ENCODE assay signal across 20 mouse cellular contexts in genomic region chr2:49815696-49816320, GRCm38 (mm10). TPM values are rescaled to one million over a fixed set of nuclear protein-coding genes. Genes with fewer than 3 reads are reported as not detected.
DNase-seq lines count a peak whose midpoint lies in the region; ATAC-seq and TF ChIP-seq lines count a peak whose summit lies in the region.
"Had no signal": no experiment of that assay in that cellular context is flagged by ENCODE, and none has a peak within 500 bp of the region (broad histone marks: within the 10 kb centered on the region; RNA-seq: fewer than 3 reads in every experiment).

No protein-coding gene starts in this region.

- no peak for TF ChIP-seq CTCF in lung, embryonic 14.5 days (IDR thresholded peaks at IDR 0.05; ENCODE audit: low read depth)

- no peak overlapping the region for H3K4me3 ChIP-seq in lung, embryonic 14.5 days (ENCODE audit: low read depth, low read length)
- H3K4me3 ChIP-seq in intestine, embryonic 15.5 days (replicated peaks), result no peak overlapping the region
- H3K4me3 ChIP-seq in stomach, embryonic 14.5 days (ENCODE audit: low read depth, low read length), result no peak overlapping the region
- H3K4me3 ChIP-seq: embryonic facial prominence, embryonic 12.5 days; forebrain, embryonic 15.5 days; heart, embryonic 13.5 days had no signal

- no peak overlapping the region for H3K9ac ChIP-seq in lung, embryonic 14.5 days
- H3K9ac ChIP-seq in intestine, embryonic 15.5 days, result no peak overlapping the region
- H3K9ac ChIP-seq in stomach, embryonic 14.5 days (replicated peaks; ENCODE audit: low read depth, low read length), result no peak overlapping the region
- H3K9ac ChIP-seq: embryonic facial prominence, embryonic 12.5 days; forebrain, embryonic 15.5 days; heart, embryonic 13.5 days had no signal

- no peak overlapping the region for H3K4me2 ChIP-seq in lung, embryonic 14.5 days
- H3K4me2 ChIP-seq in intestine, embryonic 15.5 days (replicated peaks), result no peak overlapping the region
- H3K4me2 ChIP-seq in stomach, embryonic 14.5 days (replicated peaks; ENCODE audit: low read depth, low read length), result no peak overlapping the region
- H3K4me2 ChIP-seq: embryonic facial prominence, embryonic 12.5 days; forebrain, embryonic 15.5 days; heart, embryonic 13.5 days had no signal

- no peak overlapping the region for H3K27ac ChIP-seq in lung, embryonic 14.5 days (ENCODE audit: low read depth)
- no peak overlapping the region for H3K27ac ChIP-seq in intestine, embryonic 15.5 days
- peak overlapping the region; percentile 72; the same call in 1 of the 2 replicates for H3K27ac ChIP-seq in stomach, embryonic 14.5 days (ENCODE audit: low read length)
- H3K27ac ChIP-seq: embryonic facial prominence, embryonic 12.5 days; forebrain, embryonic 15.5 days; heart, embryonic 13.5 days had no signal

- H3K9me3 ChIP-seq in lung, embryonic 14.5 days (ENCODE audit: low read depth, low read length), result no peaks in the 10 kb centered on the region
- H3K9me3 ChIP-seq in intestine, embryonic 15.5 days, result no peaks in the 10 kb centered on the region
- H3K9me3 ChIP-seq in stomach, embryonic 14.5 days (ENCODE audit: control insufficient read depth, low read depth, low read length), result no peaks in the 10 kb centered on the region
- H3K9me3 ChIP-seq: embryonic facial prominence, embryonic 12.5 days; forebrain, embryonic 15.5 days; heart, embryonic 13.5 days had no signal

- H3K27me3 ChIP-seq in lung, embryonic 14.5 days (ENCODE audit: insufficient read depth, low read length), result no peaks in the 10 kb centered on the region
- H3K27me3 ChIP-seq in intestine, embryonic 15.5 days (replicated peaks), result no peaks in the 10 kb centered on the region
- no peaks in the 10 kb centered on the region for H3K27me3 ChIP-seq in stomach, embryonic 14.5 days (ENCODE audit: control insufficient read depth, insufficient read depth, low read length)
- H3K27me3 ChIP-seq: CH12.LX; embryonic facial prominence, embryonic 12.5 days; forebrain, embryonic 15.5 days; heart, embryonic 13.5 days; Patski had no signal

- WGBS in lung, embryonic 14.5 days, result 28% methylated on average over 3 of the region's 3 CpGs
- 50% methylated on average over 3 of the region's 3 CpGs for WGBS in intestine, embryonic 15.5 days
- 34% methylated on average over 3 of the region's 3 CpGs for WGBS in large intestine, adult 2 months
- WGBS in stomach, embryonic 14.5 days, result 47% methylated on average over 3 of the region's 3 CpGs

- peak; percentile 46 for DNase-seq in lung, embryonic 14.5 days
- DNase-seq in lung, postnatal 14 days, result no peak
- DNase-seq in large intestine, adult 2 months (ENCODE audit: low read depth, low spot score), result peak; percentile 48
- no peak for DNase-seq in right cerebral cortex, postnatal 14 days
- DNase-seq in left cerebral cortex, adult 8-10 months (ENCODE audit: low spot score in 2 of 2), result no peak
- no peak for DNase-seq in left cerebral cortex, postnatal 36 days (ENCODE audit: low spot score in 2 of 2)
- DNase-seq: adrenal gland, postnatal 14 days; cerebellum, adult 11-12 months; cerebellum, adult 9-10 months; cerebellum, postnatal 25 days; gastrocnemius, postnatal 10 days; heart, postnatal 36 days had no signal

- H3K4me1 ChIP-seq in lung, embryonic 14.5 days (ENCODE audit: insufficient read depth), result peaks cover 6% of the 10 kb centered on the region
- peaks cover 11% of the 10 kb centered on the region; the same call in 1 of the 2 replicates for H3K4me1 ChIP-seq in intestine, embryonic 15.5 days (replicated peaks)
- peaks cover 23% of the 10 kb centered on the region for H3K4me1 ChIP-seq in stomach, embryonic 14.5 days (ENCODE audit: control insufficient read depth, insufficient read depth, low read length)

- ATAC-seq in lung, embryonic 14.5 days (ENCODE audit: insufficient read depth), result peak; percentile 77; the same call in 1 of the 2 replicates
- peak; percentile 61 for ATAC-seq in intestine, embryonic 15.5 days
- peak; percentile 89 for ATAC-seq in stomach, embryonic 14.5 days (ENCODE audit: insufficient number of reproducible peaks, insufficient read depth, low FRiP score, low read depth)
- ATAC-seq: activated CD4-positive, CD25-positive, alpha-beta regulatory T cell, adult 4 months; forebrain, embryonic 15.5 days; Patski had no signal

- intact Hi-C loops in left cerebral cortex, postnatal 36 days (cut with DNase I), result no loop called here

- no peaks in the 10 kb centered on the region for H3K36me3 ChIP-seq in lung, embryonic 14.5 days (ENCODE audit: insufficient read depth)
- no peaks in the 10 kb centered on the region for H3K36me3 ChIP-seq in intestine, embryonic 15.5 days
- H3K36me3 ChIP-seq in stomach, embryonic 14.5 days (ENCODE audit: control insufficient read depth, insufficient read depth, low read length), result no peaks in the 10 kb centered on the region
- H3K36me3 ChIP-seq: embryonic facial prominence, embryonic 12.5 days; forebrain, embryonic 15.5 days; heart, embryonic 13.5 days had no signal

RNA-seq across cellular contexts. Expression of gene Lypd6b, which starts 28.3 kb away (rescaled TPM):
- polyA plus RNA-seq in lung, embryonic 14.5 days (2014; fragmentation: Nextera tagmentation; extraction: Ambion mirVana), result 1.2 and 2.0 TPM in 2 replicates
- polyA plus RNA-seq in intestine, embryonic 15.5 days (2015; fragmentation: Nextera tagmentation; extraction: Ambion mirVana), result 2.0 and 2.8 TPM in 2 replicates
- polyA plus RNA-seq in large intestine, adult 2 months (2012; rRNA removed), result 0.25 and 0.33 TPM in 2 replicates
- polyA plus RNA-seq in stomach, embryonic 14.5 days (2014; fragmentation: Nextera tagmentation; extraction: Ambion mirVana), result 29.4 and 29.6 TPM in 2 replicates
- total RNA-seq in left cerebral cortex, adult 8-10 months (2022), result 10 to 100 TPM in 2 of 4 experiments, 1 to 10 TPM in 2; 9.0 to 10.3 (median 9.7) TPM
- 1 to 10 TPM; 7.8 to 9.0 TPM for total RNA-seq in left cerebral cortex, postnatal 36 days (2021)
- total RNA-seq: heart, postnatal 36 days had no signal

Comparison
In these comparisons a context has a peak if more than half of its experiments do, and no peak if none do; other contexts are left out.
1. DNase-seq: peak in lung, embryonic 14.5 days (single experiment) and large intestine, adult 2 months (single experiment); none in lung, postnatal 14 days (single experiment), right cerebral cortex, postnatal 14 days (single experiment), left cerebral cortex, adult 8-10 months (0 of 2) and left cerebral cortex, postnatal 36 days (0 of 2).
2. Peak in every context shown above with its lines, with median percentiles within 50 percentile points of each other: ATAC-seq.